Mouse (Mus musculus): ENCODE measurements at regions not wholly inside any gene's neighbourhood (a gene's known extent, or its start where the extent isn't known, plus 50 kb on each side); places are given as distances from the start of the nearest gene placed in this dataset.
A peak's percentile ranks its signal among the peaks of the same experiment; 100 is the strongest.

- no peak for DNase-seq
Observed at GRCm38 (mm10) chr11:30710266-30710665, 60.9 kb upstream of the Acyp2 start.

DNA sequence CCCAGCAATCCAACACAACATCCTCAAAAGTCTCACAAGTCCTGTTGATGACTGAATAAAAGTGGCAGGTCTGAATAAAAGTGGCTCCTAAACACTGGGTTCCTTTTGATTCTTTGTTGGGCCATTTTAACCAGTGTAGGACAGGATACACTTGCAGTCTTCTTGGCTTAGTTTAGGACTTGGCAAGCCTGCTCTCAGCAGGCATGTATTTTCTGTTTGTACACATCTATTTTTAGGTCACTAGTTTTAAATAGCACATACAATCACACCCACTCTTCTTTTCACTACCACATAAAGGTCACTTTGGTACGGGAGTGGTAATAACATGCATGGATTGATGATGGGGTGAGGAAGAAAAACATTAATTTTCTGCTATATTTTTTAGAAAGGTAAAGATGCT lies 50.7 kb upstream of the Psme4 start:
- DNase-seq, result peak; percentile 44 to 66

Data from heart, adult 18-20 months (tissue).